ENCODE assay signal across 12 mouse cellular contexts in genomic region chr12:83026985-83027384, GRCm38 (mm10).
A peak's percentile ranks its signal among the peaks of the same experiment; 100 is the strongest.
DNase-seq lines count a peak whose midpoint lies in the region; ATAC-seq and TF ChIP-seq lines count a peak whose summit lies in the region.
"Had no signal": no experiment of that assay in that cellular context is flagged by ENCODE, and none has a peak within 500 bp of the region (broad histone marks: within the 10 kb centered on the region; RNA-seq: fewer than 3 reads in every experiment).

No protein-coding gene starts in this region.

- no peak for ATAC-seq in liver, postnatal 0 days
- ATAC-seq in activated CD4-positive, CD25-positive, alpha-beta regulatory T cell, adult 4 months = no peak
- ATAC-seq: intestine, embryonic 15.5 days had no signal

- peak; percentile 32 for TF ChIP-seq CTCF in heart, adult 2 months (IDR thresholded peaks at IDR 0.05)
- peak; percentile 46 for TF ChIP-seq CTCF in liver, postnatal 0 days (IDR thresholded peaks at IDR 0.05; ENCODE audit: low read depth)
- peak; percentile 52 for TF ChIP-seq CTCF in ES-Bruce4 (IDR thresholded peaks at IDR 0.05; ENCODE audit: low read depth, low read length)
- TF ChIP-seq CTCF in cortical plate, adult 2 months (IDR thresholded peaks at IDR 0.05; ENCODE audit: extremely low read depth, insufficient read depth, low read length) = peak; percentile 29; the same call in 1 of the 2 replicates

- no peaks in the 10 kb centered on the region for H3K36me3 ChIP-seq in heart, adult 2 months (ENCODE audit: control insufficient read depth, insufficient read depth, low read length)
- H3K36me3 ChIP-seq in liver, postnatal 0 days (replicated peaks; ENCODE audit: insufficient read depth, low read length) = no peaks in the 10 kb centered on the region
- H3K36me3 ChIP-seq in ES-Bruce4 (ENCODE audit: control insufficient read depth, insufficient read depth, low read length, poor library complexity, severe bottlenecking) = no peaks in the 10 kb centered on the region
- H3K36me3 ChIP-seq: forebrain, embryonic 10.5 days; intestine, embryonic 15.5 days; stomach, embryonic 15.5 days had no signal

- no peaks in the 10 kb centered on the region for H3K9me3 ChIP-seq in liver, postnatal 0 days (ENCODE audit: low read length)
- no peaks in the 10 kb centered on the region for H3K9me3 ChIP-seq in ES-Bruce4 (replicated peaks; ENCODE audit: control insufficient read depth, insufficient read depth, low read length, poor library complexity, severe bottlenecking)
- H3K9me3 ChIP-seq: forebrain, embryonic 10.5 days; intestine, embryonic 15.5 days; stomach, embryonic 15.5 days had no signal

- TF ChIP-seq EP300 in heart, adult 2 months (IDR thresholded peaks at IDR 0.05; ENCODE audit: insufficient read depth, low read depth, low read length) = no peak
- TF ChIP-seq EP300 in liver, postnatal 0 days (IDR thresholded peaks at IDR 0.05; ENCODE audit: low read depth) = no peak
- TF ChIP-seq EP300 in ES-Bruce4 (IDR thresholded peaks at IDR 0.05; ENCODE audit: insufficient read depth, low read depth, low read length) = no peak

- no peak for TF ChIP-seq POLR2A in heart, adult 2 months (IDR thresholded peaks at IDR 0.05; ENCODE audit: insufficient read depth, low read depth, low read length)
- TF ChIP-seq POLR2A in ES-Bruce4 (IDR thresholded peaks at IDR 0.05; ENCODE audit: insufficient read depth, low read length) = no peak
- no peak for TF ChIP-seq POLR2A in cortical plate, adult 2 months (IDR thresholded peaks at IDR 0.05; ENCODE audit: extremely low read depth, insufficient read depth, low read length)

- no peaks in the 10 kb centered on the region for H3K27me3 ChIP-seq in heart, adult 2 months (ENCODE audit: control insufficient read depth, insufficient read depth, low read length)
- no peaks in the 10 kb centered on the region for H3K27me3 ChIP-seq in liver, postnatal 0 days (ENCODE audit: insufficient read depth, low read length)
- no peaks in the 10 kb centered on the region for H3K27me3 ChIP-seq in ES-Bruce4 (ENCODE audit: control insufficient read depth, insufficient read depth, low read length, poor library complexity, severe bottlenecking)
- H3K27me3 ChIP-seq: intestine, embryonic 15.5 days; stomach, embryonic 15.5 days had no signal

- H3K4me2 ChIP-seq in liver, postnatal 0 days (ENCODE audit: low read depth, low read length) = no peak overlapping the region
- H3K4me2 ChIP-seq: intestine, embryonic 15.5 days; stomach, embryonic 15.5 days had no signal

- WGBS in heart, adult 2 months = 62% methylated on average over 3 of the region's 3 CpGs
- WGBS in liver, postnatal 0 days (ENCODE audit: insufficient replicate concordance) = 29% methylated on average over 3 of the region's 3 CpGs

- DNase-seq in heart, adult 2 months = no peak
- no peak for DNase-seq in heart, adult 8-10 months (ENCODE audit: low spot score)
- DNase-seq in liver, postnatal 0 days = no peak
- no peak for DNase-seq in liver
- no peak for DNase-seq in heart, adult 18-20 months
- DNase-seq: gastrocnemius, postnatal 25 days had no signal

- intact Hi-C loops in heart, adult 2 months (cut with DNase I) = no loop called here

- H3K9ac ChIP-seq in heart, adult 2 months (ENCODE audit: low read depth, low read length) = no peak overlapping the region
- H3K9ac ChIP-seq in liver, postnatal 0 days (replicated peaks) = no peak overlapping the region
- H3K9ac ChIP-seq in ES-Bruce4 (ENCODE audit: low read depth, poor library complexity, severe bottlenecking) = no peak overlapping the region
- H3K9ac ChIP-seq: intestine, embryonic 15.5 days; stomach, embryonic 15.5 days had no signal

- H3K4me3 ChIP-seq in heart, adult 2 months = no peak overlapping the region
- H3K4me3 ChIP-seq in liver, postnatal 0 days (ENCODE audit: low read depth, low read length) = no peak overlapping the region
- no peak overlapping the region for H3K4me3 ChIP-seq in ES-Bruce4 (ENCODE audit: low read depth, low read length)
- no peak overlapping the region for H3K4me3 ChIP-seq in cortical plate, adult 2 months (ENCODE audit: insufficient read depth, low read length)
- H3K4me3 ChIP-seq: forebrain, embryonic 10.5 days; intestine, embryonic 15.5 days; stomach, embryonic 15.5 days had no signal

- H3K27ac ChIP-seq in heart, adult 2 months = no peak overlapping the region
- no peak overlapping the region for H3K27ac ChIP-seq in liver, postnatal 0 days (ENCODE audit: low read depth)
- no peak overlapping the region for H3K27ac ChIP-seq in ES-Bruce4 (ENCODE audit: insufficient read depth, low read length)
- no peak overlapping the region for H3K27ac ChIP-seq in cortical plate, adult 2 months (ENCODE audit: insufficient read depth, low read length)
- H3K27ac ChIP-seq: forebrain, embryonic 10.5 days; intestine, embryonic 15.5 days; stomach, embryonic 15.5 days had no signal

- H3K4me1 ChIP-seq in heart, adult 2 months (ENCODE audit: control insufficient read depth, insufficient read depth, low read length) = no peaks in the 10 kb centered on the region
- no peaks in the 10 kb centered on the region for H3K4me1 ChIP-seq in liver, postnatal 0 days (ENCODE audit: insufficient read depth)
- H3K4me1 ChIP-seq in ES-Bruce4 (ENCODE audit: control insufficient read depth, insufficient read depth, low read length) = no peaks in the 10 kb centered on the region
- no peaks in the 10 kb centered on the region for H3K4me1 ChIP-seq in cortical plate, adult 2 months (ENCODE audit: control insufficient read depth, insufficient read depth, low read length)
- H3K4me1 ChIP-seq: intestine, embryonic 15.5 days; stomach, embryonic 15.5 days had no signal

- no peaks in the 10 kb centered on the region for H3K79me2 ChIP-seq in heart, adult 2 months (replicated peaks; ENCODE audit: control insufficient read depth, insufficient read depth, low read length)
